Mouse (Mus musculus): ENCODE measurements around the gene Ccnl1. TPM values are rescaled to one million over a fixed set of nuclear protein-coding genes. Genes with fewer than 3 reads are reported as not detected.

Gene Ccnl1
- polyA plus RNA-seq, 1 experiment: 12.8 TPM

- Histone ChIP-seq H3K79me2 (ENCODE audit: control insufficient read depth, insufficient read depth) (peaks cover 77% of the 10 kb centered on the region), H3K36me3 (ENCODE audit: control insufficient read depth, insufficient read depth) (peaks cover 73% of the 10 kb centered on the region), H3K4me3 (no peak overlapping the region), H3K27me3 (ENCODE audit: control insufficient read depth, insufficient read depth, insufficient read length) (no peaks in the 10 kb centered on the region), H3ac (ENCODE audit: control insufficient read depth, insufficient read length) (no peak overlapping the region), H3K4me2 (ENCODE audit: low read depth) (peak overlapping the region; percentile 98)
- TF ChIP-seq SRF (IDR thresholded peaks at IDR 0.05; ENCODE audit: control insufficient read depth, insufficient read length, low read depth) (no peak), TCF12 (IDR thresholded peaks at IDR 0.05; ENCODE audit: insufficient read depth, poor library complexity, severe bottlenecking) (no peak), REST (IDR thresholded peaks at IDR 0.05; ENCODE audit: insufficient read depth, insufficient read length) (no peak), POLR2AphosphoS2 (IDR thresholded peaks at IDR 0.05; ENCODE audit: insufficient read length, low read depth) (no peak), CEBPB (IDR thresholded peaks at IDR 0.05; ENCODE audit: insufficient read depth, poor library complexity, severe bottlenecking) (no peak), MYOG (IDR thresholded peaks at IDR 0.05; ENCODE audit: control insufficient read depth in 1 of 3, insufficient read depth in 1 of 3, insufficient read length in 2 of 3, low read depth in 2 of 3) (no peak), TCF3 (IDR thresholded peaks at IDR 0.05; ENCODE audit: insufficient read length, low read depth) (no peak), MAX (IDR thresholded peaks at IDR 0.05; ENCODE audit: low read depth) (no peak), MYOD1 (IDR thresholded peaks at IDR 0.05; ENCODE audit: control insufficient read depth in 1 of 3, insufficient read length in 2 of 3, low read depth in 2 of 3) (no peak), USF1 (IDR thresholded peaks at IDR 0.05; ENCODE audit: low read depth) (no peak), E2F4 (IDR thresholded peaks at IDR 0.05; ENCODE audit: insufficient read depth) (no peak), POLR2A (IDR thresholded peaks at IDR 0.05; ENCODE audit: insufficient read length, low read depth) (no peak)
Observed at GRCm38 (mm10) chr3:65954499-65955391, 3.3 kb downstream of the Ccnl1 start.

- TF ChIP-seq REST (IDR thresholded peaks at IDR 0.05; ENCODE audit: insufficient read depth, insufficient read length) (no peak), TCF12 (IDR thresholded peaks at IDR 0.05; ENCODE audit: insufficient read depth, poor library complexity, severe bottlenecking) (no peak), MYOG (IDR thresholded peaks at IDR 0.05; ENCODE audit: control insufficient read depth in 1 of 3, insufficient read depth in 1 of 3, insufficient read length in 2 of 3, low read depth in 2 of 3) (no peak)
- H3K4me3 ChIP-seq: no peak overlapping the region
- peaks cover 61% of the 10 kb centered on the region for H3K79me2 ChIP-seq (ENCODE audit: control insufficient read depth, insufficient read depth)
- H3K36me3 ChIP-seq (ENCODE audit: control insufficient read depth, insufficient read depth): peaks cover 96% of the 10 kb centered on the region
- no peaks in the 10 kb centered on the region for H3K27me3 ChIP-seq (ENCODE audit: control insufficient read depth, insufficient read depth, insufficient read length)
- no peak overlapping the region for H3ac ChIP-seq (ENCODE audit: control insufficient read depth, insufficient read length)
- H3K4me2 ChIP-seq (ENCODE audit: low read depth): no peak overlapping the region
Observed at GRCm38 (mm10) chr3:65950831-65951365, 7.2 kb downstream of the Ccnl1 start.

- peaks cover 55% of the 10 kb centered on the region for H3K79me2 ChIP-seq (ENCODE audit: control insufficient read depth, insufficient read depth)
- peaks cover 92% of the 10 kb centered on the region for H3K36me3 ChIP-seq (ENCODE audit: control insufficient read depth, insufficient read depth)
- H3K4me2 ChIP-seq (ENCODE audit: low read depth): no peak overlapping the region
- TF ChIP-seq POLR2A (IDR thresholded peaks at IDR 0.05; ENCODE audit: insufficient read length, low read depth) (no peak), TCF12 (IDR thresholded peaks at IDR 0.05; ENCODE audit: insufficient read depth, poor library complexity, severe bottlenecking) (no peak), SRF (IDR thresholded peaks at IDR 0.05; ENCODE audit: control insufficient read depth, insufficient read length, low read depth) (no peak), TCF3 (IDR thresholded peaks at IDR 0.05; ENCODE audit: insufficient read length, low read depth) (no peak), POLR2AphosphoS2 (IDR thresholded peaks at IDR 0.05; ENCODE audit: insufficient read length, low read depth) (no peak), MYOD1 (IDR thresholded peaks at IDR 0.05; ENCODE audit: control insufficient read depth in 1 of 3, insufficient read length in 2 of 3, low read depth in 2 of 3) (no peak), REST (IDR thresholded peaks at IDR 0.05; ENCODE audit: insufficient read depth, insufficient read length) (no peak), MYOG (IDR thresholded peaks at IDR 0.05; ENCODE audit: control insufficient read depth in 1 of 3, insufficient read depth in 1 of 3, insufficient read length in 2 of 3, low read depth in 2 of 3) (no peak), E2F4 (IDR thresholded peaks at IDR 0.05; ENCODE audit: insufficient read depth) (no peak), CEBPB (IDR thresholded peaks at IDR 0.05; ENCODE audit: insufficient read depth, poor library complexity, severe bottlenecking) (no peak), USF1 (IDR thresholded peaks at IDR 0.05; ENCODE audit: low read depth) (no peak), MAX (IDR thresholded peaks at IDR 0.05; ENCODE audit: low read depth) (no peak)
- H3K27me3 ChIP-seq (ENCODE audit: control insufficient read depth, insufficient read depth, insufficient read length): no peaks in the 10 kb centered on the region
- H3ac ChIP-seq (ENCODE audit: control insufficient read depth, insufficient read length): no peak overlapping the region
- H3K4me3 ChIP-seq: no peak overlapping the region
Observed at GRCm38 (mm10) chr3:65950304-65950703, 7.7 kb downstream of the Ccnl1 start.

- Histone ChIP-seq H3K36me3 (ENCODE audit: control insufficient read depth, insufficient read depth) (peaks cover 58% of the 10 kb centered on the region), H3ac (ENCODE audit: control insufficient read depth, insufficient read length) (no peak overlapping the region), H3K27me3 (ENCODE audit: control insufficient read depth, insufficient read depth, insufficient read length) (no peaks in the 10 kb centered on the region), H3K4me2 (ENCODE audit: low read depth) (no peak overlapping the region), H3K79me2 (ENCODE audit: control insufficient read depth, insufficient read depth) (peaks cover 6% of the 10 kb centered on the region), H3K4me3 (no peak overlapping the region)
- TF ChIP-seq E2F4 (IDR thresholded peaks at IDR 0.05; ENCODE audit: insufficient read depth): no peak
- no peak for TF ChIP-seq POLR2A (IDR thresholded peaks at IDR 0.05; ENCODE audit: insufficient read length, low read depth)
- no peak for TF ChIP-seq POLR2AphosphoS2 (IDR thresholded peaks at IDR 0.05; ENCODE audit: insufficient read length, low read depth)
- no peak for TF ChIP-seq TCF12 (IDR thresholded peaks at IDR 0.05; ENCODE audit: insufficient read depth, poor library complexity, severe bottlenecking)
- no peak for TF ChIP-seq CEBPB (IDR thresholded peaks at IDR 0.05; ENCODE audit: insufficient read depth, poor library complexity, severe bottlenecking)
- TF ChIP-seq SRF (IDR thresholded peaks at IDR 0.05; ENCODE audit: control insufficient read depth, insufficient read length, low read depth): no peak
- TF ChIP-seq TCF3 (IDR thresholded peaks at IDR 0.05; ENCODE audit: insufficient read length, low read depth): no peak
- TF ChIP-seq REST (IDR thresholded peaks at IDR 0.05; ENCODE audit: insufficient read depth, insufficient read length): no peak
- TF ChIP-seq USF1 (IDR thresholded peaks at IDR 0.05; ENCODE audit: low read depth): no peak
- no peak for TF ChIP-seq MYOD1 (IDR thresholded peaks at IDR 0.05; ENCODE audit: control insufficient read depth in 1 of 3, insufficient read length in 2 of 3, low read depth in 2 of 3)
- TF ChIP-seq MAX (IDR thresholded peaks at IDR 0.05; ENCODE audit: low read depth): no peak
- TF ChIP-seq MYOG (IDR thresholded peaks at IDR 0.05; ENCODE audit: control insufficient read depth in 1 of 3, insufficient read depth in 1 of 3, insufficient read length in 2 of 3, low read depth in 2 of 3): no peak
Observed at GRCm38 (mm10) chr3:65945277-65945932, 12.6 kb downstream of the Ccnl1 start.
